Mouse (Mus musculus) cerebellum, adult 2 months (tissue): ENCODE measurements at regions not wholly inside any gene's neighbourhood (a gene's known extent, or its start where the extent isn't known, plus 50 kb on each side); places are given as distances from the start of the nearest gene placed in this dataset.
A peak's percentile ranks its signal among the peaks of the same experiment; 100 is the strongest.

ENCODE experiments used
- DNase-seq, 2 experiments: peaks; one replicate each; pipeline ENCODE4 v3.0.0; 2021
- H3K27ac ChIP-seq: fragments of 200-500 bp; 2 replicates; pipeline ENCODE4 v1.5.1; 2012; ENCODE audit warnings: low read length, control low read depth, inconsistent platforms; ENCODE audit not compliant: insufficient read depth
- H3K27me3 ChIP-seq: fragments of 200-500 bp; 2 replicates; pipeline ENCODE4 v1.6.1; 2012; ENCODE audit warnings: inconsistent platforms, mild to moderate bottlenecking, low read length, moderate library complexity; ENCODE audit not compliant: control insufficient read depth, insufficient read depth
- H3K4me1 ChIP-seq: fragments of 200-500 bp; 2 replicates; pipeline ENCODE4 v1.6.1; 2011; ENCODE audit warnings: low read length; ENCODE audit not compliant: control insufficient read depth, insufficient read depth
- H3K4me3 ChIP-seq: fragments of 200-500 bp; replicated peaks from 2 replicates; pipeline ENCODE3; 2011; ENCODE audit warnings: mild to moderate bottlenecking, low read depth, low read length, control low read depth; ENCODE audit not compliant: insufficient read depth
- CTCF ChIP-seq: fragments of 200-500 bp; IDR thresholded peaks from 2 replicates; pipeline ENCODE4 v1.5.1; 2011; ENCODE audit warnings: low read depth, mild to moderate bottlenecking, control low read depth, low read length, moderate library complexity, borderline replicate concordance; ENCODE audit not compliant: insufficient read depth
- POLR2A ChIP-seq: fragments of 200-500 bp; IDR thresholded peaks from 2 replicates; pipeline ENCODE4 v1.6.1; 2011; ENCODE audit warnings: low read length, control low read depth, borderline replicate concordance; ENCODE audit not compliant: insufficient read depth
- WGBS: fragments of 180-500 bp; shearing (Covaris S2); methylation state at CpG from one replicate; pipeline ENCODE4 v1.1.7; 2018; 5-methylcytosine and 5-hydroxymethylcytosine counted together

GRCm38 (mm10) chr6:117670792-117671525 is 170.0 kb upstream of the Zfp637 start:
- TF ChIP-seq CTCF, result no peak
- no peak for TF ChIP-seq POLR2A
- 67% methylated on average over 17 of the region's 17 CpGs for WGBS
- no peaks in the 10 kb centered on the region for H3K4me1 ChIP-seq
- H3K4me3 ChIP-seq, result no peak overlapping the region
- DNase-seq, result no peak
- no peaks in the 10 kb centered on the region for H3K27me3 ChIP-seq
- no peak overlapping the region for H3K27ac ChIP-seq

- 65% methylated on average over 15 of the region's 15 CpGs for WGBS
- TF ChIP-seq CTCF, result peak; percentile 38; the same call in 1 of the 2 replicates
- TF ChIP-seq POLR2A, result no peak
- no peaks in the 10 kb centered on the region for H3K4me1 ChIP-seq
- no peak overlapping the region for H3K4me3 ChIP-seq
- H3K27me3 ChIP-seq, result no peaks in the 10 kb centered on the region; the same call in 1 of the 2 replicates
- no peak for DNase-seq
- no peak overlapping the region for H3K27ac ChIP-seq
Observed at GRCm38 (mm10) chr6:117675059-117675800, 165.8 kb upstream of the Zfp637 start.

DNA sequence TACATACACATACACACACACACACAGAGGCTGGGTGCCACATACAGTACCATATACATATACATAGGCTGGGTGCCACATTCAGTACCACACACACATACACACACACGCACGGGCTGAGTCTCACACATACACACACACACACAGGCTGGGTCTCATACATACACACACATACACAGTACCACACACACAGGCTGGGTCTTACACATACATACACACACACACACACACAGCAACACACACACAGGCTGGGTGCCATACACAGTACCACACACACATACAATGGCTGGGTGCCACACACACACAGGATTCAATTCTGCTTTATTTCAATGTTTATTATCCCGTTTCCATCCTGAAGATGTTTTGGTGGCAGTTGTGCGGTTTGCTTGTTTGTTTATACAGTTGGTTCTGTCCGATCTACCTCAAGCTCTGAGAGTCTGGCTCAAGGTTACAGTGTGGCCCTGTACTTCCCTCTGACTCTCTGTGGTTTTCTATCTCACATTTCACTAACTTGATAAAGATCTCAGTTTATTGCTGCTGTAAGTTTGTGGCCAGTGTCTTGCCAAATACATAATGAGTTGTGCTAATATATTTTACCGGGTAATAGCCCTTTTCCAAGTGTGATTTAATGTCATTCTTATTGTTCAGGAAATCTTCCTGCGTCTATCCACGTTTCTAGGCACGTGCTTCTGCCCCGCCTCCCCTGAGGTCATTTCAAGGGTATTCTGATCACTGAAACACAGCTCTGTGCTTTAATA is 164.7 kb upstream of the Zfp637 start:
- no peak overlapping the region for H3K4me3 ChIP-seq
- H3K27me3 ChIP-seq, result no peaks in the 10 kb centered on the region; the same call in 1 of the 2 replicates
- DNase-seq, result no peak
- no peak overlapping the region for H3K27ac ChIP-seq
- 79% methylated on average over 10 of the region's 10 CpGs for WGBS
- no peaks in the 10 kb centered on the region for H3K4me1 ChIP-seq
- no peak for TF ChIP-seq POLR2A
- TF ChIP-seq CTCF, result no peak

- WGBS, result 57% methylated on average over 7 of the region's 7 CpGs
- no peak for DNase-seq
- Histone ChIP-seq H3K4me1 (no peaks in the 10 kb centered on the region), H3K4me3 (no peak overlapping the region), H3K27ac (no peak overlapping the region), H3K27me3 (no peaks in the 10 kb centered on the region; the same call in 1 of the 2 replicates)
- TF ChIP-seq POLR2A (no peak), CTCF (no peak)
Observed at GRCm38 (mm10) chr6:117677062-117677461, 163.9 kb upstream of the Zfp637 start.

GRCm38 (mm10) chr6:117677821-117678220 is 163.2 kb upstream of the Zfp637 start:
- WGBS, result 75% methylated on average over 2 of the region's 2 CpGs
- Histone ChIP-seq H3K27ac (no peak overlapping the region), H3K4me3 (no peak overlapping the region), H3K27me3 (no peaks in the 10 kb centered on the region; the same call in 1 of the 2 replicates), H3K4me1 (no peaks in the 10 kb centered on the region)
- TF ChIP-seq CTCF, result no peak
- TF ChIP-seq POLR2A, result no peak
- DNase-seq, result no peak

GRCm38 (mm10) chr6:117678276-117678675 is 162.7 kb upstream of the Zfp637 start:
- TF ChIP-seq CTCF (no peak), POLR2A (no peak)
- no peaks in the 10 kb centered on the region for H3K4me1 ChIP-seq
- H3K27ac ChIP-seq, result no peak overlapping the region
- no peak for DNase-seq
- no peak overlapping the region for H3K4me3 ChIP-seq
- WGBS, result 56% methylated on average over 5 of the region's 5 CpGs
- H3K27me3 ChIP-seq, result no peaks in the 10 kb centered on the region; the same call in 1 of the 2 replicates

GRCm38 (mm10) chr6:117678877-117679276 is 162.1 kb upstream of the Zfp637 start:
- H3K4me3 ChIP-seq, result no peak overlapping the region
- no peaks in the 10 kb centered on the region; the same call in 1 of the 2 replicates for H3K27me3 ChIP-seq
- no peaks in the 10 kb centered on the region for H3K4me1 ChIP-seq
- no peak overlapping the region for H3K27ac ChIP-seq
- TF ChIP-seq POLR2A (no peak), CTCF (no peak)
- 85% methylated on average over 4 of the region's 4 CpGs for WGBS
- no peak for DNase-seq
